Mouse (Mus musculus): ENCODE results near the gene Pigb. TPM values are rescaled to one million over a fixed set of nuclear protein-coding genes. Genes with fewer than 3 reads are reported as not detected.

The Pigb gene
- polyA plus RNA-seq, 1 experiment: 5.1 TPM

- no peak for TF ChIP-seq POLR2A (IDR thresholded peaks at IDR 0.05; ENCODE audit: control insufficient read depth, low read depth, low read length)
- no peak for TF ChIP-seq CTCF (IDR thresholded peaks at IDR 0.05; ENCODE audit: control insufficient read depth, insufficient read depth, insufficient replicate concordance, low read depth, low read length)
- H3K4me3 ChIP-seq (ENCODE audit: control insufficient read depth, low read depth, low read length): no peak overlapping the region
These were observed 34.0 kb downstream of the Pigb start for GRCm38 (mm10) chr9:73006175-73006574.

GRCm38 (mm10) chr9:73005106-73005505 is 35.1 kb downstream of the Pigb start:
- H3K36me3 ChIP-seq (ENCODE audit: control insufficient read depth, insufficient read depth, low read length): peaks cover 2% of the 10 kb centered on the region; the same call in 1 of the 2 replicates
- H3K27ac ChIP-seq (ENCODE audit: control insufficient read depth, insufficient read depth, low read depth, low read length): no peak overlapping the region
- H3K27me3 ChIP-seq (ENCODE audit: control insufficient read depth, insufficient read depth, low read length): no peaks in the 10 kb centered on the region
- H3K4me3 ChIP-seq (ENCODE audit: control insufficient read depth, low read depth, low read length): no peak overlapping the region
- TF ChIP-seq CTCF (IDR thresholded peaks at IDR 0.05; ENCODE audit: control insufficient read depth, insufficient read depth, insufficient replicate concordance, low read depth, low read length): no peak
- TF ChIP-seq POLR2A (IDR thresholded peaks at IDR 0.05; ENCODE audit: control insufficient read depth, low read depth, low read length): no peak
- H3K4me1 ChIP-seq (ENCODE audit: control insufficient read depth, insufficient read depth, low read length): no peaks in the 10 kb centered on the region

More at GRCm38 (mm10) chr9:73006175-73006574, 34.0 kb downstream of the Pigb start:
- Histone ChIP-seq H3K36me3 (ENCODE audit: control insufficient read depth, insufficient read depth, low read length) (peaks cover 2% of the 10 kb centered on the region; the same call in 1 of the 2 replicates), H3K27me3 (ENCODE audit: control insufficient read depth, insufficient read depth, low read length) (no peaks in the 10 kb centered on the region), H3K4me1 (ENCODE audit: control insufficient read depth, insufficient read depth, low read length) (no peaks in the 10 kb centered on the region), H3K27ac (ENCODE audit: control insufficient read depth, insufficient read depth, low read depth, low read length) (no peak overlapping the region)

DNA sequence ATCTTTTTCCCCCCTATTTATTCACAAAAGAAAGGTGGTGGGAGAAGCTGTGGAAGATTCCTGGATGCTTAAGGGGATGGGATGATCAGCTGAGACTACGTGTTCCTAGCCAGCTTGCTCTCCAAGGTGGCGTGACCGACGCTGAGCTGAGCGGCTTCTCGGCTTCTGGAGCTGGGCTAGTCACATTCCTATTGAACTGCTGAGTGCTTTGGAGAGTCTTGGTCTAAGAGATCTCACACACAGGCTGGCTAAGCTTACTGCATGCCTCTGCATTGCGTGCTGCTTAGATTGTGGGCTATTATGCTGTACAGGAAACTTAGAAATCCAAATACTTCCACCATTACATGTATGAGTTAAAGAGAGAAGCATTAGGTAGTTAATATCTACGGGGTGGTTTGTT is 36.1 kb downstream of the Pigb start:
- Histone ChIP-seq H3K27me3 (ENCODE audit: control insufficient read depth, insufficient read depth, low read length) (no peaks in the 10 kb centered on the region), H3K4me3 (ENCODE audit: control insufficient read depth, low read depth, low read length) (no peak overlapping the region), H3K36me3 (ENCODE audit: control insufficient read depth, insufficient read depth, low read length) (peaks cover 2% of the 10 kb centered on the region; the same call in 1 of the 2 replicates), H3K27ac (ENCODE audit: control insufficient read depth, insufficient read depth, low read depth, low read length) (no peak overlapping the region), H3K4me1 (ENCODE audit: control insufficient read depth, insufficient read depth, low read length) (no peaks in the 10 kb centered on the region)
- TF ChIP-seq POLR2A (IDR thresholded peaks at IDR 0.05; ENCODE audit: control insufficient read depth, low read depth, low read length): no peak
- no peak for TF ChIP-seq CTCF (IDR thresholded peaks at IDR 0.05; ENCODE audit: control insufficient read depth, insufficient read depth, insufficient replicate concordance, low read depth, low read length)

GRCm38 (mm10) chr9:73002177-73002576 is 38.0 kb downstream of the Pigb start:
- no peak overlapping the region for H3K4me3 ChIP-seq (ENCODE audit: control insufficient read depth, low read depth, low read length)
- no peaks in the 10 kb centered on the region for H3K4me1 ChIP-seq (ENCODE audit: control insufficient read depth, insufficient read depth, low read length)
- TF ChIP-seq POLR2A (IDR thresholded peaks at IDR 0.05; ENCODE audit: control insufficient read depth, low read depth, low read length) (no peak), CTCF (IDR thresholded peaks at IDR 0.05; ENCODE audit: control insufficient read depth, insufficient read depth, insufficient replicate concordance, low read depth, low read length) (no peak)
- peaks cover 2% of the 10 kb centered on the region; the same call in 1 of the 2 replicates for H3K36me3 ChIP-seq (ENCODE audit: control insufficient read depth, insufficient read depth, low read length)
- no peak overlapping the region for H3K27ac ChIP-seq (ENCODE audit: control insufficient read depth, insufficient read depth, low read depth, low read length)
- H3K27me3 ChIP-seq (ENCODE audit: control insufficient read depth, insufficient read depth, low read length): no peaks in the 10 kb centered on the region

- peaks cover 2% of the 10 kb centered on the region; the same call in 1 of the 2 replicates for H3K36me3 ChIP-seq (ENCODE audit: control insufficient read depth, insufficient read depth, low read length)
These were observed 38.7 kb downstream of the Pigb start for GRCm38 (mm10) chr9:73001314-73002011.

GRCm38 (mm10) chr9:73000487-73000886 is 39.7 kb downstream of the Pigb start:
- H3K27ac ChIP-seq (ENCODE audit: control insufficient read depth, insufficient read depth, low read depth, low read length): no peak overlapping the region
- H3K4me3 ChIP-seq (ENCODE audit: control insufficient read depth, low read depth, low read length): no peak overlapping the region
- peaks cover 2% of the 10 kb centered on the region; the same call in 1 of the 2 replicates for H3K36me3 ChIP-seq (ENCODE audit: control insufficient read depth, insufficient read depth, low read length)
- 0 out of 2 replicates have a peak, but pooled peaks cover 2% of the 10 kb centered on the region for H3K4me1 ChIP-seq (ENCODE audit: control insufficient read depth, insufficient read depth, low read length)
- no peaks in the 10 kb centered on the region for H3K27me3 ChIP-seq (ENCODE audit: control insufficient read depth, insufficient read depth, low read length)
- TF ChIP-seq CTCF (IDR thresholded peaks at IDR 0.05; ENCODE audit: control insufficient read depth, insufficient read depth, insufficient replicate concordance, low read depth, low read length) (no peak), POLR2A (IDR thresholded peaks at IDR 0.05; ENCODE audit: control insufficient read depth, low read depth, low read length) (no peak)

More at GRCm38 (mm10) chr9:73001314-73002011, 38.7 kb downstream of the Pigb start:
- Histone ChIP-seq H3K27ac (ENCODE audit: control insufficient read depth, insufficient read depth, low read depth, low read length) (no peak overlapping the region), H3K4me3 (ENCODE audit: control insufficient read depth, low read depth, low read length) (no peak overlapping the region), H3K27me3 (ENCODE audit: control insufficient read depth, insufficient read depth, low read length) (no peaks in the 10 kb centered on the region), H3K4me1 (ENCODE audit: control insufficient read depth, insufficient read depth, low read length) (no peaks in the 10 kb centered on the region)
- TF ChIP-seq CTCF (IDR thresholded peaks at IDR 0.05; ENCODE audit: control insufficient read depth, insufficient read depth, insufficient replicate concordance, low read depth, low read length) (no peak), POLR2A (IDR thresholded peaks at IDR 0.05; ENCODE audit: control insufficient read depth, low read depth, low read length) (no peak)

GRCm38 (mm10) chr9:72996806-72997205 is 43.4 kb downstream of the Pigb start:
- 0 out of 2 replicates have a peak, but pooled peaks cover 2% of the 10 kb centered on the region for H3K4me1 ChIP-seq (ENCODE audit: control insufficient read depth, insufficient read depth, low read length)
- H3K36me3 ChIP-seq (ENCODE audit: control insufficient read depth, insufficient read depth, low read length): no peaks in the 10 kb centered on the region; the same call in 1 of the 2 replicates
- no peak overlapping the region for H3K27ac ChIP-seq (ENCODE audit: control insufficient read depth, insufficient read depth, low read depth, low read length)
- TF ChIP-seq CTCF (IDR thresholded peaks at IDR 0.05; ENCODE audit: control insufficient read depth, insufficient read depth, insufficient replicate concordance, low read depth, low read length) (no peak), POLR2A (IDR thresholded peaks at IDR 0.05; ENCODE audit: control insufficient read depth, low read depth, low read length) (no peak)
- H3K4me3 ChIP-seq (ENCODE audit: control insufficient read depth, low read depth, low read length): no peak overlapping the region
- H3K27me3 ChIP-seq (ENCODE audit: control insufficient read depth, insufficient read depth, low read length): no peaks in the 10 kb centered on the region
